Mouse (Mus musculus) mouse embryonic stem cell (cell line): Measurements from ENCODE around the gene Lrg1.
"Not testable (repeated sequence)": the region's sequence is repeated elsewhere in the genome, so short reads cannot be mapped to it uniquely, and the experiment has no call there.

ENCODE experiments used
- in situ Hi-C, 2 experiments: fragments of 300-500 bp; cut with MboI; formaldehyde crosslinking; loops; 1 replicate in 1 of 2; 3 replicates in 1 of 2; pipeline ENCODE4 v1.14.3; 2019 to 2020; ENCODE audit warnings: low sequenced_read_pairs in 2 of 2, low pct_unique_long_range_greater_than_20kb in 1 of 2, mixed read lengths in 1 of 2; ENCODE audit not compliant: unreplicated experiment in 1 of 2

The Lrg1 gene

DNA sequence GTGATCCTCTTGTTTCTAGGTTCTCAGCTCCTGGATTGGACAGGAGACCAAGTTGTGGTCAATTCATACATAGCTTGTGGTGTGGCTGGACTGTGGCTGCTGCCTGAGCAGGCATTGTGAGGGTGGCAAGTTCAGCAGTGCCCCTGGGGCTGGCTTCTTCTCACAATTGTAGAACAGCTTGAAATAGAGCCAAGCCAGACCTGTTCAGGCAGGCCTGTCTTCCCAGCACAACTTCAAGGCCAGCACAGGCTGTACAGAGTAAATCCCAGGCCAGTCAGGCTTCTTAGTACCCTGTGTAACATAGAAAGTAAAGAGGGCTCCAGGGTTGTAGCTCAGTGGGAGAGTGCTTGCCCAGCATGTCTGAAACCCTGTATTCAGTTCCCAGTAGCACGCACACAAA, 29.0 kb downstream of the Lrg1 start:
- in situ Hi-C loops, result no loop called here

DNA sequence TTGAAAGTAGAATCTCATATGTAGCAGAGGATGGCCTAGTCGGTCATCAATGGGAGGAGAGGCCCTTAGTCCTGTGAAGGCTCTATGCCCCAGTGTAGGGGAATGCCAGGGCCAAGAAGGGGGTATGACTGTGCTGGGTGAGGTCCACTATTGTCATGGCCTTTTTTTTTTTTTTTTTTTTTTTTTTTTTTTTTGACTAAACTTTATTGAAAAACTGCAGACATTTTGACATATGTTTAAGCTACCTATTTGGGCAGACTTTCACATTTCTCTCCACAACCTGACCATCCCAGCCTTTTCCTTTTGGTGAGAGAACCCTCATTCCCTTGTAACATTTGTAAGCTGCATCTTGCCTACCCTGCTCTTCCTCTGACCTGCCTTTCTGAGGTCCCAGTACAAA, 29.5 kb downstream of the Lrg1 start:
- in situ Hi-C loops, result no loop called here

DNA sequence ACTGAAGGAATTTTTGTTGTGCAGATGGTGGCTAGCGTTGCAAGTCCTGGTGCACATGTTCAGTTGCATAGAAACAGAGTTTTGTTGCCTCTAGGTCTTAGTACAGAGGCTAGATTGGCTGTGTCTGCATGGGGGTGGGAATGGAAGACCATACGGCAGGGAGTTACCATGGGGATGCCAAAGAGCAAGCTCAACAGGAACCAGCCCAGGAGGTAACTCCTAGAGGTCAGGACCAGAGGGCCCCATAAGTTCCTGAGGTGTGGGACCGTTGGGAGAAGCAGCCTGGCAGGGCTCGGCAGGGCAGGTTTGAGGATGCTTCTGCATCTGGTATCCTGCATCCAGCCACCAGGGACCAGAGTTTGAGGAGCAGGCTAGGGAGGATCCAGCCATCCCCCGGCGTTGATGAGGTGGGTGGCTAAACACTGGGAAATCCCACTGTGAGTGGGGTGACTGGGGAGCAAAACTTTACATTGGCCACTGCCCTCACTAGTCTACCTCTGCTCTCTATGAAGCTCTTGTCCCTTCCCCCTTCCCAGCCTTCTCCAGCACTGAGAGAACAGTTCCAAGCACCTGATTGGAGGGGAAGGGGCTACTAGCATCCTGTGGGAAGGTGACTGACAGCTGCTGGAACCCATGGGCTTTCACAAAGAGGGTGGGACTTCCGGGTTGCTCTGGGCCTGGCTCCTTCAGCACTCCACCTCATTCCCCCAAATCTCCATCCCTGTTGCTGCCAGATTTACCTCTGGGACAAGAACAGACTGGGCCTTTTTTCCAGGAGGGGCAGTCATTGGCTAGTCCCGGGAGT, 40.8 kb downstream of the Lrg1 start:
- in situ Hi-C loops, result no loop called here

DNA sequence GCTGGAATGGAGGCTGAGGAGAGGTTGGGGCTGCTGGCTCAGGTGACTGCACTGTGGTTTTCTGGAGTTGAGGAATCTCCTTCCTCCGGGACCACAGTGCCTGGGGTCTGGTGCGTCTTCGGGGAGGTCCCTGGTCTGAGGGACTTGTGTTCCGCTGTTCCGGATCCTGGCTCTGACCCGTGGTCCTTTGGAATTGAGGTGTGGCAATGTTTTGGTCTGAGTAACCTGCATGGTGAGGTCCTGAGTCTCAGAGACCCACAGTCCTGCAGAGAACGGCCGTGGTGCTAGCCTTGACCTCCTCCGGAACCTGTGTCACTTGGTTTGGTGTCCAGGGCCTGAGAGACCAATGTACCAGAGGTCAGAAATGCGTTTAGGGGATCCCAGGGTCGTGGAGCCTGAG, 41.9 kb downstream of the Lrg1 start:
- in situ Hi-C loops, result no loop called here

DNA sequence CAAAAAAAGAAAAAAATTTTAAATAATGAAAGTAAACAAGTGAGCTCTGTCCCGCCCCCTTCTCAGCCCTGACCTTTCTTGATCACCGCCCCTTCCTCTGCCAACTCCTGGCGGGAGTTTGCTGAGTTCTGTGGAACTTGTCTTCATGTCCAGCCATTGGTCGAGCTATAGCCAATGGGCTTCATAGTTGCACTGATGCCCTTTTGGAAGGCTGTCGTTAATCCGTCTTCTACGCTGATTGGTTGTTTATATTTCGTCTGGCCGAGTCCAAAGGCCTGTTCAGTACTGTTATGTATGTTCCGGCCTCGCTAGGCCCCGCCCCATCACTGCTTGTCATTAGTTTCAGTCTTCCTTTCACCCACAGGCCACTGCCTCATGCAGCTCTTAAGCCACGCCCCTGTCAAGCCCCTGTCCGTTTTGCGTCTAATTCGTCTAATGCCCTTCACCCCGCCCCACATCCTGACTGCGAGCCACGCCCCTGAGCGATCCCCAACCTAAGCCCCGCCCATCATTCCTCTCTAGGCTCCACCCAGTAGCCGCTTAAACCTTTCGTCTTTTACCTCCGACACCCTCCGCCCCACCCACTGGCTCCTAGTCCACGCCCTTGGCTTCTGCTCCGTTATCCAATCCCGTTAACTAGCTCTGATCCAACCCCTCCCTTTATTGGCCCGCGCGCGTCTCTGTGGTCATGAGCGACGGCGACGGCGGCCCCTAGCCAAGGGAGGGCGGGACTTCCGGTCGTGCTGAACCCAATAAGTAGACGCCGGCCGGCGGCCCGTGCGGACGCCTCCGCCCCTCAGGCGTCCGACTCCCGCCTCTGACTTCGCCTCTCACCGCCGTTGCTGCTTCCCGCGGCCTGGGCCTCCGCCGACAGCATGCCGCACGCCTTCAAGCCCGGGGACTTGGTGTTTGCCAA, 42.7 kb downstream of the Lrg1 start, which contains the start of gene Hdgfl2:
Gene Hdgfl2 (plus strand): TSS at position 755 of the 916 bp plus-strand sequence.
- in situ Hi-C loops, result no loop called here

DNA sequence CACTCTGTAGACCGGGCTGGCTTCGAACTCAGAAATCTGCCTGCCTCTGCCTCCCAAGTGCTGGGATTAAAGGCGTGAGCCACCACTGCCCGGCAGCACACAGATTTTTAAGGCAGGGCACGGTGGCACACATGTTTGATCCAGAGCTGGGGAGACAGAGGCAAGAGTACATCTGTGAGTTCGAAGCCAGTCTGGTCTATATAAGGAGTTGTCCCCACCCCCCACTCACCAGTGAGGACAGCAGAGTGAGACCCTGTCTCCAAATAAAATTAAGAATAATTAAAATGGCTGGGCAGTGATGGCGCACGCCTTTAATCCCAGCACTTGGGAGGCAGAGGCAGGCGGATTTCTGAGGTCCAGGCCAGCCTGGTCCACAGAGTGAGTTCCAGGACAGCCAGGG, 43.4 kb downstream of the Lrg1 start:
- in situ Hi-C loops, result not testable (repeated sequence)

DNA sequence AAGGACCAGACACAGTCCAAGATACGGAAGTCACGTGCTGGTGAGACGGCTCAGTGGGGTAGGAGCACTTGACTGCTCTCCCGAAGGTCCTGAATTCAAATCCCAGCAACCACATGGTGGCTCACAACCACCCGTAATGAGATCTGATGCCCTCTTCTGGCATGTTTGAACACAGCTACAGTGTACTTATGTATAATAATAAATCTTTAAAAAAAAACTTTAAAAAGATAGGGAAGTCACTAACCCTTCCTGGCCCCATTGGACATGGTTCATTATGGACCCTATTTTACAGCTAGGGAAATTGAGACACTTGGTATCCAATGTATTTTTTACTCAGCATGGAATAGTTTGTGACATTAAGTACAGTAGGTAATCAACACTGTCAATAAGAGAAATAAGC, 44.3 kb downstream of the Lrg1 start:
- in situ Hi-C loops, result no loop called here

DNA sequence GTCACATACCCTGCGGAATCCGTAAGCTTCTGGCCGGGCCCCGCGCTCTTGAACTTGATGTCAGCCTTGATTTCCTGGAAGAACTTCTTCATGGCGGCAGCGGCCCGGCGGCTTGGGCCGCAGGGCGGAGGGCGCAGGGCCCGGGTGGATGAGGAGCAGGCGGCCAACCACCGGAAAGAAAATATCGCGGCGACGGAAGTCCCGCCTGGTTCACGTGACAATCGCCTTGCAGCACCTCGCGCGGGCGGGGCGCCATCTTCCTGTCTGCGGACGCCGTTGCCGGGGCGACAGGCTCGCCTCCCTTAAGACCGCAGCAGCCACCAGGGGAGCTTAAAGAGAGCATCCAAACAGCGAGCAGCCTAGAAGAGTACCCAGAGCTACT, 47.0 kb downstream of the Lrg1 start, which contains the start of gene Ubxn6:
Gene Ubxn6 (minus strand): TSS at position 202 of the 382 bp plus-strand sequence.
- in situ Hi-C loops, result no loop called here

DNA sequence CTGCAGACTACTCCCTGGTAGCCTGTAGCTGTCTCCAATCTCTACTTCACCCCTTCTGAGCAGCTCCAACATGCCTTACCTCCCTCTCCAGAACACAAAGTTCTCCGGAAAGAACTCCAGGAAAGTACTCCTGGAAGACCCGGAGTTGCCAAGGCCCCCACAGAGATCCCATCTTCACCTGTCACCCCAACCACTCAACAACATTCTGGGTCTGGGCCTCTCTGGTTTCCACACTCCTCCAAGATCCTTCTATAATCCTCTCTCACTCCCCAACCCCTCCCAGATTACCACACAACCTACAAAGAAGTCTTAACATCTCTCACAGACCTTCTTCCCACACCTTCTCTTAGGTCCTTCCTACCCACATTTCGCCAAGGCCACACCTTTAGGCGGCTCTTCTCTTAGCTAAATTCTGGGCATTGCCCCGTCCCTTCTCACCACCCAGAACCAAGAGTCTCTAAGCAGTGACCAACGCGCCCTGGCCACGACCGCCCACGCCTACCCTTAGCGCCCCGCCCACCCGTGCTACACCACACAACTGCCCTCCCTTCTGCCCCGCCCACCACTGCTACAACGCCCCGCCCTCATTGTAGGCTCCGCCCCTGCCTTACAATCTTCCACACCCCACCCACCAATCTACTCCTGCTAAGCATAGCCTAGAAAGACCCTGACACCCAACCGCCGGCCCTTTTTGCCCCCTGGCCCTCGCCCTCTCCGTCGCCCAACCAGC, 47.5 kb downstream of the Lrg1 start:
- in situ Hi-C loops, result no loop called here

DNA sequence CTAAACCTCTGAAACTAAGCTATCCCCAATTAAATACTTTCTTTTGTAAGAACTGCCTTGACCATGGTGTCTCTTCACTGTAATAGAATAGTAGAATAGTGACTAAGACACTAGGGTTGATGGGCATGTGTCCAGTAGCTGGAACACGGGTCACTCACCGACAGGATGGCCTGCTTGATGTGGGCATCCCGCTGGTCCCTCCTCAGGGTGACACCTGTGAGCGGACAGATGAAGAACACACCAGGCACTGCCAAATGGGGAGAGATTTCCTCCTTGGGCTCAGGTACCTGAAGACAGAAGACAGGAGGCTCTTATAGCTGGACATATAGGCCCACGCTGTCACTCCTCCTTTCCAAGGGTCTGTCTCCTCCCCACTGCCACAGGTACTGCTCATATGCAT, 49.6 kb downstream of the Lrg1 start:
- in situ Hi-C loops, result no loop called here

DNA sequence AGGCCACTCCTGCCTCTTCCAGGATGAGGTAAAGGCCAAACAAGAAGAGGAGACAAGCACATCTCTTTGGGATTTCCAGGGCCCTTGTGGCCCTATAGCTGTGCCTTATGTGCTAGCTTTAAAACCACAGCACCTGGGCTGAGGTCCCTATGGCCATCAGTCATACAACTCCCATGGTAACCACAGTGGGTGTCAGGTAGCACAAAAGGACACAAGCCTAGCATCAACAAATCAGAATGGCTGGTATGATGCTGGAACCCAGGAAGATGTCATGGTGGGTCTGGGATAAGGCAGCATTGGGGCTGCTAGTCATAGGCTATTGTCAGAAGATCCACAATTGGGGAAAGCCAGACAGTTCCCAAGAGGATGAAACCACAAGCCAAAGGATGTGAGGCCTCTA, 50.7 kb downstream of the Lrg1 start:
- in situ Hi-C loops, result no loop called here
